In genomic region chr3:127967170-127967569, GRCm38 (mm10) we compare ENCODE assay signal across 17 mouse cellular contexts.
"Had no signal": no experiment of that assay in that cellular context is flagged by ENCODE, and none has a peak within 500 bp of the region (broad histone marks: within the 10 kb centered on the region; RNA-seq: fewer than 3 reads in every experiment).

No protein-coding gene starts in this region.

- ATAC-seq: lung, postnatal 0 days; midbrain, embryonic 13.5 days; midbrain, embryonic 15.5 days had no signal

- H3K36me3 ChIP-seq: lung, embryonic 15.5 days; midbrain, embryonic 13.5 days; midbrain, embryonic 15.5 days; neural tube, embryonic 12.5 days; stomach, embryonic 15.5 days had no signal

- H3K27ac ChIP-seq: lung, embryonic 15.5 days; macrophage; midbrain, embryonic 13.5 days; midbrain, embryonic 15.5 days; neural tube, embryonic 12.5 days; stomach, embryonic 15.5 days; stomach, postnatal 0 days had no signal

- H3K9me3 ChIP-seq: lung, embryonic 15.5 days; megakaryocyte, embryonic 14.5 days; midbrain, embryonic 13.5 days; midbrain, embryonic 15.5 days; neural tube, embryonic 12.5 days; stomach, embryonic 15.5 days had no signal

- H3K27me3 ChIP-seq: lung, embryonic 15.5 days; megakaryocyte, embryonic 14.5 days; midbrain, embryonic 13.5 days; midbrain, embryonic 15.5 days; neural tube, embryonic 12.5 days; stomach, embryonic 15.5 days had no signal

- H3K4me3 ChIP-seq: lung, embryonic 15.5 days; megakaryocyte, embryonic 14.5 days; midbrain, embryonic 13.5 days; midbrain, embryonic 15.5 days; neural tube, embryonic 12.5 days; stomach, embryonic 15.5 days had no signal

- H3K4me1 ChIP-seq: lung, embryonic 15.5 days; megakaryocyte, embryonic 14.5 days; midbrain, embryonic 13.5 days; midbrain, embryonic 15.5 days; neural tube, embryonic 12.5 days; stomach, embryonic 15.5 days had no signal

- H3K4me2 ChIP-seq: lung, embryonic 15.5 days; midbrain, embryonic 11.5 days; midbrain, embryonic 13.5 days; midbrain, embryonic 15.5 days; neural tube, embryonic 12.5 days; stomach, embryonic 15.5 days had no signal

- H3K9ac ChIP-seq: lung, embryonic 15.5 days; midbrain, embryonic 13.5 days; midbrain, embryonic 15.5 days; neural tube, embryonic 12.5 days; stomach, embryonic 15.5 days had no signal

- DNase-seq: lung, adult 2 months; lung, postnatal 14 days; lung, postnatal 36 days; right cerebral cortex, postnatal 14 days; thymus, adult 2 months; thymus, postnatal 25 days; thymus, postnatal 4 days had no signal
